Mouse (Mus musculus): Measurements from ENCODE around the gene Negr1. TPM values are rescaled to one million over a fixed set of nuclear protein-coding genes. Genes with fewer than 3 reads are reported as not detected.

The Negr1 gene
- total RNA-seq, 1 experiment, result 0.31 TPM

DNA sequence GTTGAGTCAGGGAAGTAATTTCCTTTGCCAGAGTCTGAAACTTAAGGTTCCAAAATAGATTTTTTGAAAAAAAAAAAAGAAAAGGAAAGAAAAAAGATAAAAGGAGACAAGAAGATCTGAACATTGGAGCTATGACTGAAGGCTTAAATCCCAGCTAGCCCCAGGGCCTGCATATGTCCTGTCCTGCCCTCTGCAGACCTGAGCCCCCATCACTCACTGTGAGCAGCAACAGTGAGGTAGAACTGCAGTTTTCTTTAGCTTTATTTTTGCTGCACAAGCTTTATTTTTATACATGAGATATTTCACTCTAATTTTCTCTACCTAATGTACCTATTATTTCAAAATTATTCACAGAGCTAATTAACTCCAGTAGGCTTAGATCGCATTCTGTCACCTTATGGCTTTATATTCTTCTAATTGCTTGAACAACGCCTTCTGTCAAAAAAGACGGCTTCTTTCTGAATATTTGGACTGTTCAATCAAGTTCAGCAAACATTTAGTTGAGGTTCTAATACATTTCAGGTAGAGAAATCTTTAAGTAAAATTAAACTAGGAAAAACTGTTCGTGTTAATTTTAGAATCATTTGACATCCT, 192.3 kb downstream of the Negr1 start:
- no peak for DNase-seq (ENCODE audit: low read depth, low spot score)
- H3K4me3 ChIP-seq (ENCODE audit: insufficient read depth in 1 of 2, low read depth in 1 of 2, low read length in 2 of 2, poor library complexity in 1 of 2, severe bottlenecking in 1 of 2), result no peak overlapping the region
- H3K9me3 ChIP-seq (ENCODE audit: control insufficient read depth, insufficient read depth, low read depth, low read length), result no peaks in the 10 kb centered on the region
- TF ChIP-seq HCFC1 (IDR thresholded peaks at IDR 0.05; ENCODE audit: borderline replicate concordance, insufficient read depth, low read length) (no peak), CHD2 (IDR thresholded peaks at IDR 0.05; ENCODE audit: low read depth, low read length) (no peak), ZNF384 (IDR thresholded peaks at IDR 0.05; ENCODE audit: low read depth, low read length) (no peak)
- H3K9ac ChIP-seq (ENCODE audit: insufficient read depth, low read depth, low read length, poor library complexity, severe bottlenecking), result no peak overlapping the region
- no peaks in the 10 kb centered on the region for H3K36me3 ChIP-seq (ENCODE audit: control insufficient read depth, insufficient read depth, low read length, poor library complexity, severe bottlenecking)
- in situ Hi-C loops (cut with MboI; ENCODE audit: low sequenced_read_pairs in 2 of 2, unreplicated experiment in 2 of 2), result no loop called here
- H3K27ac ChIP-seq (ENCODE audit: insufficient read depth, low read depth, low read length, poor library complexity, severe bottlenecking), result no peak overlapping the region
- no peaks in the 10 kb centered on the region for H3K4me1 ChIP-seq (ENCODE audit: control insufficient read depth in 2 of 2, insufficient read depth in 2 of 2, low read length in 2 of 2, poor library complexity in 1 of 2)

DNA sequence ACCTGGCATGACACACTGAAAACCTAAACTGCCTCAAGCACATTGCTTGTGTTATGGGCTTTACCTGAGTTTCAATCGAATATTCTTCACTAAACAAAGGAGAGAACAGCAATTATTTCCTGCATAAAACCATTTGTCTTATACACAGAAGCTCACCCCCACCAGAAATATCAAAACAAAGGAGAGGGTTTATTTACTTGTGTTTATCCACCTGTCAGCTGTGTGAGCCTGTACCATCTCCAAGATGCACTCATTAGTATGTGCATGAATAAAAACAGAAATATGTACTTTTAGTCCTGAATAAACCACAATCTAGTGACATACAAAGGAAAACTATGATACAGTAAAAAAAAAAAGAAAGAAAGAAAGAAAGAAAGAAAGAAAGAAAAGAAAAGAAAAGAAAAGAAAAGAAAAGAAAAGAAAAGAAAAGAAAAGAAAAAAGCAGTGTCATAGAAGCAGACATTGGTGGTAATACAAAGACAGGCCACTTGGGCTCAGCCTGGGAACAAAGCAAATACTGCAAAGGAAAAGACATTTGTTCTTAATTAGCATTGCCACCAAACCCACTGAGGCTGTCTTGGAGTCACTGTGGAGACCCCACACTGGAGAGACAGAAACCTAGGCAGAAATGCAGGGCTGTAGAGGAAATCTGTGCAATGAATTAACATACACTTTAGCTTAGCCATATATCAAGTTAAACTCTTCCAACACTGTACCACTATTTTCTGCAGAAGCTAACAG, 193.4 kb downstream of the Negr1 start:
- Histone ChIP-seq H3K9me3 (ENCODE audit: control insufficient read depth, insufficient read depth, low read depth, low read length) (no peaks in the 10 kb centered on the region), H3K27ac (ENCODE audit: insufficient read depth, low read depth, low read length, poor library complexity, severe bottlenecking) (no peak overlapping the region), H3K36me3 (ENCODE audit: control insufficient read depth, insufficient read depth, low read length, poor library complexity, severe bottlenecking) (no peaks in the 10 kb centered on the region), H3K4me3 (ENCODE audit: insufficient read depth in 1 of 2, low read depth in 1 of 2, low read length in 2 of 2, poor library complexity in 1 of 2, severe bottlenecking in 1 of 2) (no peak overlapping the region), H3K9ac (ENCODE audit: insufficient read depth, low read depth, low read length, poor library complexity, severe bottlenecking) (no peak overlapping the region), H3K4me1 (ENCODE audit: control insufficient read depth in 2 of 2, insufficient read depth in 2 of 2, low read length in 2 of 2, poor library complexity in 1 of 2) (no peaks in the 10 kb centered on the region)
- TF ChIP-seq HCFC1 (IDR thresholded peaks at IDR 0.05; ENCODE audit: borderline replicate concordance, insufficient read depth, low read length) (no peak), CHD2 (IDR thresholded peaks at IDR 0.05; ENCODE audit: low read depth, low read length) (no peak), MAFK (IDR thresholded peaks at IDR 0.05; ENCODE audit: insufficient read depth, low read depth, low read length) (no peak), ZC3H11A (IDR thresholded peaks at IDR 0.05; ENCODE audit: borderline replicate concordance, low read depth, low read length) (no peak), ZNF384 (IDR thresholded peaks at IDR 0.05; ENCODE audit: low read depth, low read length) (no peak)
- in situ Hi-C loops (cut with MboI; ENCODE audit: low sequenced_read_pairs in 2 of 2, unreplicated experiment in 2 of 2), result no loop called here
- DNase-seq (ENCODE audit: low read depth, low spot score), result no peak

GRCm38 (mm10) chr3:156765015-156765414, 203.4 kb downstream of the Negr1 start:
- Histone ChIP-seq H3K36me3 (ENCODE audit: control insufficient read depth, insufficient read depth, low read length, poor library complexity, severe bottlenecking) (no peaks in the 10 kb centered on the region), H3K4me3 (ENCODE audit: insufficient read depth in 1 of 2, low read depth in 1 of 2, low read length in 2 of 2, poor library complexity in 1 of 2, severe bottlenecking in 1 of 2) (no peak overlapping the region), H3K9me3 (ENCODE audit: control insufficient read depth, insufficient read depth, low read depth, low read length) (no peaks in the 10 kb centered on the region), H3K4me1 (ENCODE audit: control insufficient read depth in 2 of 2, insufficient read depth in 2 of 2, low read length in 2 of 2, poor library complexity in 1 of 2) (no peaks in the 10 kb centered on the region), H3K9ac (ENCODE audit: insufficient read depth, low read depth, low read length, poor library complexity, severe bottlenecking) (no peak overlapping the region), H3K27ac (ENCODE audit: insufficient read depth, low read depth, low read length, poor library complexity, severe bottlenecking) (no peak overlapping the region)
- no peak for TF ChIP-seq ZC3H11A (IDR thresholded peaks at IDR 0.05; ENCODE audit: borderline replicate concordance, low read depth, low read length)
- TF ChIP-seq ZNF384 (IDR thresholded peaks at IDR 0.05; ENCODE audit: low read depth, low read length), result no peak
- no peak for TF ChIP-seq MAFK (IDR thresholded peaks at IDR 0.05; ENCODE audit: insufficient read depth, low read depth, low read length)
- no peak for TF ChIP-seq HCFC1 (IDR thresholded peaks at IDR 0.05; ENCODE audit: borderline replicate concordance, insufficient read depth, low read length)
- no peak for TF ChIP-seq CHD2 (IDR thresholded peaks at IDR 0.05; ENCODE audit: low read depth, low read length)
- in situ Hi-C loops (cut with MboI; ENCODE audit: low sequenced_read_pairs in 2 of 2, unreplicated experiment in 2 of 2), result no loop called here
- DNase-seq (ENCODE audit: low read depth, low spot score), result no peak

DNA sequence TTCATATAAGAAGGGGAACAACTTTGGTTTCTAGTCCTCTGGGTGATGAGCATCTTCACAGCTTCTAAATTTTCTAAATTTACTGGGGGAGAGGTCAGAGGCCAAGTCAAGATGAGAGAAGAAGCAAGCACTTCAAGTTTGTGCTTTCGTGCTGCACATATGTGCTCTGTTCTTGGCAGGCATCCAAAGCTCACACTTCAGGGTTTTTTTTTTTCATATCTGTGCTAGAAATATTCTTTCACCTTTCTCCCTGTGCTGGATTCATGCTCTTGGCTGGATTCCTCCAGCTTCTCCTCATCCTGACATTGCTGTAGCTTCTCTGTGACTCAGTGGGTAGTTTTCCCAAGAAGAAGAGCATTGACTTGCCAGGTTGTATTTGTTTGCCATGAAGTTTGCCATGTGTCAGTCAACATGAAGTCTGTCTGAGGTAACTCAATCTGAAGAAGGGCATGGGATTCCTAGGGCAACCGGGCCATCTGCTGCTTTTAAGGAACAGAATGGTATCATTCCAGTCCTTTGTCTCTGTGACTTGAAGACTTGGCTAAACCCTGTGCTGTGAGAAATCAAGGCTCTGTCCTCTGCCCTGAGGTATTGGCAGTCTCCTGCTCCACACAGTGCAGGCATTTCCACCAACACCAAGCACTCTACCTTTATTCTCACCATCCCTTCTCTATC, 204.7 kb downstream of the Negr1 start:
- in situ Hi-C loops (cut with MboI; ENCODE audit: low sequenced_read_pairs in 2 of 2, unreplicated experiment in 2 of 2), result no loop called here
- no peaks in the 10 kb centered on the region for H3K36me3 ChIP-seq (ENCODE audit: control insufficient read depth, insufficient read depth, low read length, poor library complexity, severe bottlenecking)
- H3K4me3 ChIP-seq (ENCODE audit: insufficient read depth in 1 of 2, low read depth in 1 of 2, low read length in 2 of 2, poor library complexity in 1 of 2, severe bottlenecking in 1 of 2), result no peak overlapping the region
- H3K4me1 ChIP-seq (ENCODE audit: control insufficient read depth in 2 of 2, insufficient read depth in 2 of 2, low read length in 2 of 2, poor library complexity in 1 of 2), result no peaks in the 10 kb centered on the region
- TF ChIP-seq ZNF384 (IDR thresholded peaks at IDR 0.05; ENCODE audit: low read depth, low read length) (no peak), HCFC1 (IDR thresholded peaks at IDR 0.05; ENCODE audit: borderline replicate concordance, insufficient read depth, low read length) (no peak), MAFK (IDR thresholded peaks at IDR 0.05; ENCODE audit: insufficient read depth, low read depth, low read length) (no peak), CHD2 (IDR thresholded peaks at IDR 0.05; ENCODE audit: low read depth, low read length) (no peak)
- H3K9ac ChIP-seq (ENCODE audit: insufficient read depth, low read depth, low read length, poor library complexity, severe bottlenecking), result no peak overlapping the region
- DNase-seq (ENCODE audit: low read depth, low spot score), result no peak
- H3K27ac ChIP-seq (ENCODE audit: insufficient read depth, low read depth, low read length, poor library complexity, severe bottlenecking), result no peak overlapping the region
- H3K9me3 ChIP-seq (ENCODE audit: control insufficient read depth, insufficient read depth, low read depth, low read length), result no peaks in the 10 kb centered on the region

All from ES-E14 (cell line).